Mouse (Mus musculus) hindbrain, embryonic 11.5 days (tissue): Measurements from ENCODE around the gene Hoxc5. TPM values are rescaled to one million over a fixed set of nuclear protein-coding genes. Genes with fewer than 3 reads are reported as not detected.

ENCODE experiments used
- ATAC-seq: fragments of 200-750 bp; cut with Nextera tagmentation; 2 replicates; pipeline ENCODE4 v1.8.0; 2017; ENCODE audit warnings: mild to moderate bottlenecking, moderate TSS enrichment, moderate library complexity; ENCODE audit not compliant: low FRiP score
- DNase-seq: peaks from one replicate; pipeline ENCODE4 v3.0.0-alpha.2; 2015; ENCODE audit warnings: low spot score
- H3K27ac ChIP-seq: fragments of 300-500 bp; sonication (generic); 2 replicates; pipeline ENCODE4 v1.5.1; 2014; ENCODE audit warnings: mild to moderate bottlenecking, low read depth, low read length
- H3K27me3 ChIP-seq: fragments of 300-500 bp; sonication (generic); 2 replicates; pipeline ENCODE4 v1.6.1; 2014; ENCODE audit warnings: mild to moderate bottlenecking, low read length, moderate library complexity, mixed read lengths; ENCODE audit not compliant: control insufficient read depth, insufficient read depth
- H3K36me3 ChIP-seq: fragments of 300-500 bp; sonication (generic); 2 replicates; pipeline ENCODE4 v1.6.1; 2014; ENCODE audit warnings: mild to moderate bottlenecking, low read length, moderate library complexity, mixed read lengths; ENCODE audit not compliant: control insufficient read depth, insufficient read depth
- H3K4me1 ChIP-seq: fragments of 300-500 bp; sonication (generic); replicated peaks from 2 replicates; pipeline ENCODE4 v1.6.1; 2014; ENCODE audit warnings: low read length, mixed read lengths; ENCODE audit not compliant: control insufficient read depth, insufficient read depth
- H3K4me2 ChIP-seq: fragments of 300-500 bp; sonication (generic); replicated peaks from 2 replicates; pipeline ENCODE4 v1.6.1; 2014; ENCODE audit warnings: mild to moderate bottlenecking, low read depth, low read length
- H3K4me3 ChIP-seq: fragments of 300-500 bp; sonication (generic); 2 replicates; pipeline ENCODE4 v1.5.1; 2014; ENCODE audit warnings: low read depth, low read length
- H3K9ac ChIP-seq: fragments of 300-500 bp; sonication (generic); 2 replicates; pipeline ENCODE4 v1.6.1; 2014; ENCODE audit warnings: low read depth, low read length
- H3K9me3 ChIP-seq: fragments of 300-500 bp; sonication (generic); 2 replicates; pipeline ENCODE4 v1.6.1; 2016; ENCODE audit warnings: low read length; ENCODE audit not compliant: control insufficient read depth
- WGBS: fragments of 180-500 bp; shearing (Covaris S2); extraction: QIAGEN DNeasy Blood & Tissue Kit; methylation state at CpG from one replicate; pipeline ENCODE4 v1.1.7; 2014; 5-methylcytosine and 5-hydroxymethylcytosine counted together
- polyA plus RNA-seq: library from polyadenylated mRNA; unstranded; fragments of >200 nt; fragmentation: Nextera tagmentation; extraction: Ambion mirVana; gene quantifications from 2 replicates; pipeline ENCODE4 v1.2.1, GENCODE M21; 2014

Gene Hoxc5
- polyA plus RNA-seq, 1 experiment from 2014 or later, result 21.0 TPM

GRCm38 (mm10) chr15:102970740-102971139 is 3.5 kb downstream of the Hoxc5 start:
- 4% methylated on average over 12 of the region's 12 CpGs for WGBS
- Histone ChIP-seq H3K27me3 (peaks cover 94% of the 10 kb centered on the region), H3K4me1 (no peaks in the 10 kb centered on the region), H3K9ac (no peak overlapping the region), H3K27ac (no peak overlapping the region), H3K4me3 (no peak overlapping the region), H3K36me3 (no peaks in the 10 kb centered on the region), H3K4me2 (no peak overlapping the region), H3K9me3 (no peaks in the 10 kb centered on the region)
- DNase-seq, result no peak
- no peak for ATAC-seq

GRCm38 (mm10) chr15:102972254-102972653 is 5.0 kb downstream of the Hoxc5 start:
- H3K9me3 ChIP-seq, result no peaks in the 10 kb centered on the region
- H3K9ac ChIP-seq, result no peak overlapping the region
- no peak overlapping the region for H3K4me2 ChIP-seq

GRCm38 (mm10) chr15:102972753-102973152 is 5.5 kb downstream of the Hoxc5 start:
- H3K4me1 ChIP-seq, result no peaks in the 10 kb centered on the region
- H3K9ac ChIP-seq, result no peak overlapping the region
- ATAC-seq, result no peak

More at GRCm38 (mm10) chr15:102972254-102972653, 5.0 kb downstream of the Hoxc5 start:
- Histone ChIP-seq H3K4me3 (no peak overlapping the region), H3K4me1 (no peaks in the 10 kb centered on the region), H3K27ac (no peak overlapping the region), H3K27me3 (peaks cover 94% of the 10 kb centered on the region), H3K36me3 (no peaks in the 10 kb centered on the region)
- DNase-seq (no peak), ATAC-seq (no peak)
- WGBS, result 2% methylated on average over 21 of the region's 21 CpGs

GRCm38 (mm10) chr15:102975034-102975433 is 7.8 kb downstream of the Hoxc5 start:
- H3K9ac ChIP-seq, result no peak overlapping the region
- no peaks in the 10 kb centered on the region for H3K4me1 ChIP-seq
- no peak overlapping the region for H3K4me3 ChIP-seq
- H3K4me2 ChIP-seq, result no peak overlapping the region
- no peaks in the 10 kb centered on the region for H3K36me3 ChIP-seq
- ATAC-seq, result no peak
- no peak for DNase-seq
- 5% methylated on average over 7 of the region's 7 CpGs for WGBS
- no peak overlapping the region for H3K27ac ChIP-seq
- no peaks in the 10 kb centered on the region for H3K9me3 ChIP-seq
- peaks cover 96% of the 10 kb centered on the region for H3K27me3 ChIP-seq

More at GRCm38 (mm10) chr15:102972753-102973152, 5.5 kb downstream of the Hoxc5 start:
- no peak overlapping the region for H3K4me2 ChIP-seq
- H3K27ac ChIP-seq, result no peak overlapping the region
- no peak for DNase-seq
- no peak overlapping the region for H3K4me3 ChIP-seq
- peaks cover 94% of the 10 kb centered on the region for H3K27me3 ChIP-seq
- under 1% methylated on average over 6 of the region's 6 CpGs for WGBS
- H3K9me3 ChIP-seq, result no peaks in the 10 kb centered on the region
- H3K36me3 ChIP-seq, result no peaks in the 10 kb centered on the region

- H3K9me3 ChIP-seq, result no peaks in the 10 kb centered on the region
- H3K4me1 ChIP-seq, result no peaks in the 10 kb centered on the region
- no peaks in the 10 kb centered on the region for H3K36me3 ChIP-seq
- ATAC-seq (no peak), DNase-seq (no peak)
- no peak overlapping the region for H3K4me3 ChIP-seq
- no peak overlapping the region for H3K27ac ChIP-seq
- no peak overlapping the region for H3K4me2 ChIP-seq
- peaks cover 96% of the 10 kb centered on the region for H3K27me3 ChIP-seq
- under 1% methylated on average over 21 of the region's 21 CpGs for WGBS
- no peak overlapping the region for H3K9ac ChIP-seq
Observed at GRCm38 (mm10) chr15:102975688-102976111, 8.5 kb downstream of the Hoxc5 start.

GRCm38 (mm10) chr15:102976171-102976570 is 8.9 kb downstream of the Hoxc5 start, which contains the start of gene Hoxc9:
TSS of gene Hoxc9 (plus strand) at chr15:102976439.
- 3% methylated on average over 6 of the region's 20 CpGs for WGBS
- Histone ChIP-seq H3K4me3 (no peak within 1 kb of the TSS), H3K4me2 (no peak within 1 kb of the TSS), H3K9me3 (no peaks in the 10 kb centered on the region), H3K4me1 (no peaks in the 10 kb centered on the region), H3K27me3 (peaks cover 96% of the 10 kb centered on the region), H3K36me3 (no peaks in the 10 kb centered on the region), H3K9ac (no peak within 1 kb of the TSS), H3K27ac (no peak within 1 kb of the TSS)
- DNase-seq (no peak), ATAC-seq (no peak)

GRCm38 (mm10) chr15:102976631-102977422 is 9.6 kb downstream of the Hoxc5 start:
- Histone ChIP-seq H3K9ac (no peak overlapping the region), H3K4me1 (no peaks in the 10 kb centered on the region), H3K27me3 (peaks cover 97% of the 10 kb centered on the region), H3K4me3 (no peak overlapping the region), H3K36me3 (no peaks in the 10 kb centered on the region), H3K4me2 (no peak overlapping the region), H3K9me3 (no peaks in the 10 kb centered on the region), H3K27ac (no peak overlapping the region)
- no peak for ATAC-seq
- DNase-seq, result no peak
- WGBS, result under 1% methylated on average over 37 of the region's 37 CpGs

- Histone ChIP-seq H3K9ac (no peak overlapping the region), H3K36me3 (no peaks in the 10 kb centered on the region), H3K27ac (no peak overlapping the region), H3K27me3 (peaks cover 97% of the 10 kb centered on the region), H3K4me2 (no peak overlapping the region), H3K4me1 (no peaks in the 10 kb centered on the region), H3K4me3 (no peak overlapping the region), H3K9me3 (no peaks in the 10 kb centered on the region)
- 2% methylated on average over 16 of the region's 16 CpGs for WGBS
- ATAC-seq (no peak), DNase-seq (no peak)
Observed at GRCm38 (mm10) chr15:102977423-102977974, 10.3 kb downstream of the Hoxc5 start.
